Mouse (Mus musculus): Measurements from ENCODE around the gene Fads1. TPM values are rescaled to one million over a fixed set of nuclear protein-coding genes. Genes with fewer than 3 reads are reported as not detected.

Gene Fads1
- polyA plus RNA-seq, 1 experiment, result 13.5 TPM

GRCm38 (mm10) chr19:10213796-10214471 is 31.2 kb downstream of the Fads1 start:
- no peaks in the 10 kb centered on the region for H3K4me1 ChIP-seq (ENCODE audit: control insufficient read depth, insufficient read depth, insufficient read length, low read length)
- no peak overlapping the region for H3K27ac ChIP-seq (replicated peaks; ENCODE audit: low read depth, low read length)
- H3K4me3 ChIP-seq (ENCODE audit: insufficient read depth, low read depth, low read length), result no peak overlapping the region

GRCm38 (mm10) chr19:10216101-10216500 is 33.4 kb downstream of the Fads1 start:
- Histone ChIP-seq H3K4me3 (ENCODE audit: insufficient read depth, low read depth, low read length) (no peak overlapping the region), H3K27ac (replicated peaks; ENCODE audit: low read depth, low read length) (no peak overlapping the region), H3K4me1 (ENCODE audit: control insufficient read depth, insufficient read depth, insufficient read length, low read length) (no peaks in the 10 kb centered on the region)

GRCm38 (mm10) chr19:10219108-10219507 is 36.4 kb downstream of the Fads1 start:
- H3K27ac ChIP-seq (replicated peaks; ENCODE audit: low read depth, low read length), result no peak overlapping the region
- H3K4me3 ChIP-seq (ENCODE audit: insufficient read depth, low read depth, low read length), result no peak overlapping the region
- H3K4me1 ChIP-seq (ENCODE audit: control insufficient read depth, insufficient read depth, insufficient read length, low read length), result no peaks in the 10 kb centered on the region

- Histone ChIP-seq H3K4me3 (ENCODE audit: insufficient read depth, low read depth, low read length) (no peak overlapping the region), H3K27ac (replicated peaks; ENCODE audit: low read depth, low read length) (no peak overlapping the region), H3K4me1 (ENCODE audit: control insufficient read depth, insufficient read depth, insufficient read length, low read length) (no peaks in the 10 kb centered on the region)
Observed at GRCm38 (mm10) chr19:10219593-10219992, 36.9 kb downstream of the Fads1 start.

GRCm38 (mm10) chr19:10221585-10221984 is 38.9 kb downstream of the Fads1 start:
- H3K4me1 ChIP-seq (ENCODE audit: control insufficient read depth, insufficient read depth, insufficient read length, low read length), result no peaks in the 10 kb centered on the region
- no peak overlapping the region for H3K4me3 ChIP-seq (ENCODE audit: insufficient read depth, low read depth, low read length)

GRCm38 (mm10) chr19:10222656-10223055 is 40.0 kb downstream of the Fads1 start:
- Histone ChIP-seq H3K4me1 (ENCODE audit: control insufficient read depth, insufficient read depth, insufficient read length, low read length) (no peaks in the 10 kb centered on the region), H3K27ac (replicated peaks; ENCODE audit: low read depth, low read length) (no peak overlapping the region), H3K4me3 (ENCODE audit: insufficient read depth, low read depth, low read length) (no peak overlapping the region)

More at GRCm38 (mm10) chr19:10221585-10221984, 38.9 kb downstream of the Fads1 start:
- H3K27ac ChIP-seq (replicated peaks; ENCODE audit: low read depth, low read length), result no peak overlapping the region

- H3K27ac ChIP-seq (replicated peaks; ENCODE audit: low read depth, low read length), result no peak overlapping the region
- no peak overlapping the region for H3K4me3 ChIP-seq (ENCODE audit: insufficient read depth, low read depth, low read length)
- H3K4me1 ChIP-seq (ENCODE audit: control insufficient read depth, insufficient read depth, insufficient read length, low read length), result no peaks in the 10 kb centered on the region
Observed at GRCm38 (mm10) chr19:10223561-10223960, 40.9 kb downstream of the Fads1 start.

GRCm38 (mm10) chr19:10224637-10225453 is 42.2 kb downstream of the Fads1 start:
- no peak overlapping the region for H3K4me3 ChIP-seq (ENCODE audit: insufficient read depth, low read depth, low read length)

GRCm38 (mm10) chr19:10225767-10226166 is 43.1 kb downstream of the Fads1 start:
- no peak overlapping the region for H3K27ac ChIP-seq (replicated peaks; ENCODE audit: low read depth, low read length)
- no peak overlapping the region for H3K4me3 ChIP-seq (ENCODE audit: insufficient read depth, low read depth, low read length)
- H3K4me1 ChIP-seq (ENCODE audit: control insufficient read depth, insufficient read depth, insufficient read length, low read length), result no peaks in the 10 kb centered on the region

More at GRCm38 (mm10) chr19:10224637-10225453, 42.2 kb downstream of the Fads1 start:
- no peak overlapping the region for H3K27ac ChIP-seq (replicated peaks; ENCODE audit: low read depth, low read length)
- no peaks in the 10 kb centered on the region for H3K4me1 ChIP-seq (ENCODE audit: control insufficient read depth, insufficient read depth, insufficient read length, low read length)

GRCm38 (mm10) chr19:10231016-10231415 is 48.3 kb downstream of the Fads1 start:
- Histone ChIP-seq H3K27ac (replicated peaks; ENCODE audit: low read depth, low read length) (no peak overlapping the region), H3K4me3 (ENCODE audit: insufficient read depth, low read depth, low read length) (no peak overlapping the region), H3K4me1 (ENCODE audit: control insufficient read depth, insufficient read depth, insufficient read length, low read length) (no peaks in the 10 kb centered on the region)

- Histone ChIP-seq H3K27ac (replicated peaks; ENCODE audit: low read depth, low read length) (no peak overlapping the region), H3K4me3 (ENCODE audit: insufficient read depth, low read depth, low read length) (no peak overlapping the region), H3K4me1 (ENCODE audit: control insufficient read depth, insufficient read depth, insufficient read length, low read length) (no peaks in the 10 kb centered on the region)
Observed at GRCm38 (mm10) chr19:10231871-10232270, 49.2 kb downstream of the Fads1 start.

- no peak overlapping the region for H3K27ac ChIP-seq (replicated peaks; ENCODE audit: low read depth, low read length)
- H3K4me3 ChIP-seq (ENCODE audit: insufficient read depth, low read depth, low read length), result no peak overlapping the region
- H3K4me1 ChIP-seq (ENCODE audit: control insufficient read depth, insufficient read depth, insufficient read length, low read length), result no peaks in the 10 kb centered on the region
Observed at GRCm38 (mm10) chr19:10232327-10233017, 49.8 kb downstream of the Fads1 start.

GRCm38 (mm10) chr19:10235784-10236565 is 53.3 kb downstream of the Fads1 start:
- Histone ChIP-seq H3K4me3 (ENCODE audit: insufficient read depth, low read depth, low read length) (no peak overlapping the region), H3K4me1 (ENCODE audit: control insufficient read depth, insufficient read depth, insufficient read length, low read length) (no peaks in the 10 kb centered on the region), H3K27ac (replicated peaks; ENCODE audit: low read depth, low read length) (no peak overlapping the region)

- no peak overlapping the region for H3K4me3 ChIP-seq (ENCODE audit: insufficient read depth, low read depth, low read length)
- no peak overlapping the region for H3K27ac ChIP-seq (replicated peaks; ENCODE audit: low read depth, low read length)
- H3K4me1 ChIP-seq (ENCODE audit: control insufficient read depth, insufficient read depth, insufficient read length, low read length), result no peaks in the 10 kb centered on the region
Observed at GRCm38 (mm10) chr19:10238477-10238876, 55.8 kb downstream of the Fads1 start.

- Histone ChIP-seq H3K4me1 (ENCODE audit: control insufficient read depth, insufficient read depth, insufficient read length, low read length) (no peaks in the 10 kb centered on the region), H3K4me3 (ENCODE audit: insufficient read depth, low read depth, low read length) (no peak overlapping the region), H3K27ac (replicated peaks; ENCODE audit: low read depth, low read length) (no peak overlapping the region)
Observed at GRCm38 (mm10) chr19:10239419-10239818, 56.7 kb downstream of the Fads1 start.
